Mouse (Mus musculus) central nervous system, embryonic 11.5 days (tissue): ENCODE data around the gene Cpsf4. TPM values are rescaled to one million over a fixed set of nuclear protein-coding genes. Genes with fewer than 3 reads are reported as not detected.

Experiments used
- polyA plus RNA-seq: library from polyadenylated mRNA; depleted of rRNA; stranded (reverse); fragments of >200 nt; gene quantifications from 2 replicates; pipeline ENCODE4 v1.2.3, GENCODE M21; 2012; rRNA removed

The Cpsf4 gene
- polyA plus RNA-seq: 73.0 and 79.8 TPM in 2 replicates

DNA sequence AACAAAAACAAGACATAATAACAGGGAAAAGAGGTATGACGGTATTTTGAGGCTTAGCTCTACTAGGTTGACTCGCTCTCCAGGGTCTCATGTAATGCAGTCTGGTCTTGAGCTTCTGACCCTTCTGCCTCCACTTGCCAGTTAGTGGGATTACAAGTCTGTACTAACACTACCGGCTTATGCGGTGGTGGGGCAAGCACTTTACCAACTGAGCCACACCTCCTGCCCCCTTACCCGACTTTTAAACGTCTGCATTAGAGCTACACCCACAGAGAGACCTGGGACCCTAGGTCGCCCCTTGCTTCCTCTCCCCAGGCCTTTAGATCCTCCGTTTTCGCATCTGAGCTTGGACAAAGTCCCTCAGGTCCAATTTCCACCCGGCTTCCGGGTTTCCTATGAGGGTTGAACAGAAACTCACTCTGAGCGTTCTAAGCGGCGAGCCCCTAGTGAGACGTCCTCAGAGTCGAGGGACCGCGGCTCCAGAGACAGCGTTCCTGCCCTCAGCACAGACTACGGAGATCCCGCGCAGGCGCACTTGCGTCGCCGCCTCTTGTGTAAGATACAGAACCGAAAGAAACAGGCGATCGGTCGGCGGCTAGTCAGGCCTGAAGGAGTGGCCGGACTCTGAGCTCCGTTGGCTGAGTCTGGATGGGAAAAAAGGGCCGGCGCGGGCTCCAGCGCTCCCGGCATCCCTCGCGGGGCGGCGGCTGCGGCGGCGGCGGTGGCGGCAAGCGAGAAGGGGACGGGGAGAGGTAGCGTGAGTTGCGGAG, at the start of gene Cpsf4, which contains the start of gene Ptcd1:
Cpsf4 (plus strand) TSS at position 678 of the 770 bp plus-strand sequence.
Ptcd1 (minus strand) TSS at position 573 of the 770 bp plus-strand sequence.

GRCm38 (mm10) chr5:145139571-145140519, 27.2 kb upstream of the Cpsf4 start, which contains the start of the genes Pdap1 and Bud31:
Gene Pdap1, minus strand, starts transcription at chr5:145140238.
Gene Bud31, plus strand, starts transcription at chr5:145140362.

DNA sequence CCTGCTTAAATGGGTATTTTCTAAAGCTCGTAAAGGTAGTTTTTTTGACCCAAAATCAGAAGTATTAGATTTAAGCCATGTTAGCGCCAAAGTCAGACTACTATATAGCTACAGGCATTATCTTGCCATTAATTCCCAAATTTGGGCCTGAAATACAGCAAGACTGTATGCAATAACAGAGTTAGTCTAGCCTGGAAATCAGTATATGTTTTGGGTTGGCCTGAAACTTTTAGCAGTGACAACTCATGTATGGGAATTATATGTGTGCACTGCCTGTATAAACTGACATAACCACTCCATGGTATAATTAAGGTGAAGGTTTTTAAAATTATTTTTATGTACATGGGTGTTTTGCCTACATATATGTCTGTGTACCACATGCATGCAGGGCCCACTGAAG, 24.9 kb downstream of the Cpsf4 start, which contains the start of gene Atp5j2:
Atp5j2 (minus strand) TSS at position 101 of the 400 bp plus-strand sequence.

DNA sequence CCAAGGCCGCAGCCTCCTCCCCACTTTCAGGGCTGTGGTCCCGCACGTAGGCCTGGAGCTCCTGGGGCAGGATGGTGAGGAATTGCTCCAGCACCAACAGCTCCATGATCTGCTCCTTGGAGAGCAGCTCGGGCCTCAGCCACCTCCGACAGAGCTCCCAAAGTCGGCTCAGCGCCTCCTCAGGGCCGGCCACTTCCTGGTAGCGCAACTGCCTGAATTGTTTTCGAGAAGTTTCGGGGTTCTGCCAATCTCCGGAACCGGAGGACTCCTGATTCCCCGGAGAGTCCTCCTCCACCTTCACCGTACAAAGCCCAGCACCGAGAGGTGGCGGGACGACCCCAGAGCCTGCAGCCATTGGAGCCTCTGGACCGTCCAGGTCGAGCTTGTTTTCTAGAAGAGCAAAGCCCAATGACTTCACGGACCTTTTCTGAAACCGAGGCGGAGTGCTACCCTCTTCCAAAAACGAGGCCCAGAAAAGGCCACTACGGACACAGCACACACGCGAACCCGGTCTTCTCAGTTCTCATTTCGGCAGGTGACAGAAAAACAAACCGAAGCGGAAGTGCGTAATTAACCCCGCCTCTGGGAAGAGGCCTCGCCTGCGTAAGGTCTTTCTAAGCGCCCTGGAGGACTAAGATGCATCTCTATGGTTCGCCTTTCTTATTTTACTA, 34.4 kb downstream of the Cpsf4 start, which contains the start of gene Zkscan14:
Zkscan14 (minus strand) TSS at position 548 of the 671 bp plus-strand sequence.

DNA sequence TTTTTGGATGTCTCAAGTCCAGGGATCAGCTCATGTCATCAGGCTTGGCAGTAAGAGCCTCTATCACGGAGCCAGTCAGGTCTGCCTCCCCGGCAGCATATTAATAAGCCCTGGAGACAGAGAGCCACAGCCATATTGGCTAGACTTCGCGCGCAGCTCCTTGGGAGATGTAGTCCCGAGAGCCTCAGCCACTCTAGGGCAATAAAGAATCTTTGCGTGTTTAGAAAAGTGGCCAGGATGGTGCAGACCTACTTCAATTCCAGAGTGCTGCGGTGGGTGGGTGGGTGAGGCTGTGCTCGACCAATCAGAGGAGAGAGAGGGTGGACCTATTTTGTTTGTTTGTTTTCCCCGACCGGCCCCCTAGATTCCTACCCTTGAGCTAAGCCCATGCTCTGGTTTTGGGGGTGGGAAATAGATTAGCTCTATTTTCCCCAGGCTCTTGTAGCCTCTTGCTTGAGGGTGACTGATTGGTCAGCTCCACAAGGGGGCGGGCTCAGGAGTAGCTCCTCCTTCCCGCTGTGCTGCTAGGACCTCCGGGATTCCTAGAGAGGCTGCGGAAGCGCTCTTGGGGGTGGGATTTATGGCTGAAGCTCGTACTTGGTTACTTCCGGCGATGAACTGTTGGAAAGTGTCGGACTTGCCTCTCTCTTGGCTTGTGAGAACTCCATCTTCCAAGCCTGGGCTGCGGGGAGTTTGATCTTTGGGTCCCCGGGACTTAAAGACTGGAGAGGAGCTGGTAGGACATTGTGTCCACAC, 37.1 kb downstream of the Cpsf4 start, which contains the start of gene Zkscan5:
Zkscan5 (plus strand) TSS at position 627 of the 756 bp plus-strand sequence.

DNA sequence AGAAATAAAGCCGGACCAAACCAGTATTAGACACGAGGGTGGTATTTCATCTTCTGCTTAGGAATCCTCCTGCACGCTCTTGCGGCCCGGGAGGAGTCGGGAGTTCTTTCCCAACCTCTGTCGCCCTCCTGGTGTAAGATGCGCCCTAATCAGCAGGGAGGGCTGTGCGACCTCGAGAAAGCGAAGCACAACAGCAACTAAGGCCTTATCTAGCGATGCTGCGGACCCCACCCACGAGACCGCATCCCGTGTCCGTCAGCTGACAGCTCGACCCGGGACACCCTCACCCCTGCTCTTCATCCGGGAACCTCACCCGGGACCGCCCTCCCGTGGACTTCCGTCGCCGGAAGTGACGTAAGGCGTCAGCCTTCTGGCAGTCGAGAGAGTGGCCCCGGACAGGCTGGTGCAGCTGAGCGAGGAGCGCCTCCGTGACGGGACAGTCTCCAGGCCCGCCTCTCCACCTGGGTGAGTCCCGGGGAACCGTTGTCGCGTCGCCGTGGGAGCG, 64.4 kb downstream of the Cpsf4 start, which contains the start of gene Zfp655:
Zfp655 (plus strand) TSS at position 349 of the 505 bp plus-strand sequence.

Other genes starting within 250 kb of the Cpsf4 start
- 18.4 and 26.0 TPM in 2 replicates for gene Smurf1, start 201.4 kb upstream of the Cpsf4 start, polyA plus RNA-seq
- not detected in 2 replicates for gene Gm4871, start 134.5 kb upstream of the Cpsf4 start, polyA plus RNA-seq
- gene 1700018F24Rik, start 124.2 kb upstream of the Cpsf4 start, polyA plus RNA-seq: not detected in 2 replicates
- 112 and 159 TPM in 2 replicates for gene Arpc1a, start 83.4 kb upstream of the Cpsf4 start, polyA plus RNA-seq
- 0.05 TPM in 1 of 2 replicates, not detected in the other for gene Kpna7, start 83.2 kb upstream of the Cpsf4 start, polyA plus RNA-seq
- gene Arpc1b, start 53.0 kb upstream of the Cpsf4 start, polyA plus RNA-seq: 53.9 and 97.4 TPM in 2 replicates
- gene Pdap1, start 27.0 kb upstream of the Cpsf4 start, polyA plus RNA-seq: 156 and 235 TPM in 2 replicates
- gene Bud31, start 26.9 kb upstream of the Cpsf4 start, polyA plus RNA-seq: 194 and 448 TPM in 2 replicates
- gene Ptcd1, start 105 bp upstream of the Cpsf4 start, polyA plus RNA-seq: 11.6 and 14.5 TPM in 2 replicates
- 372 and 404 TPM in 2 replicates for gene Atp5j2, start 24.8 kb downstream of the Cpsf4 start, polyA plus RNA-seq
- 4.7 and 5.0 TPM in 2 replicates for gene Zkscan14, start 34.7 kb downstream of the Cpsf4 start, polyA plus RNA-seq
- gene Zkscan5, start 37.3 kb downstream of the Cpsf4 start, polyA plus RNA-seq: 9.9 and 13.2 TPM in 2 replicates
- gene Zfp655, start 64.5 kb downstream of the Cpsf4 start, polyA plus RNA-seq: 13.4 and 21.9 TPM in 2 replicates
- gene Zscan25, start 113.3 kb downstream of the Cpsf4 start, polyA plus RNA-seq: 14.8 and 17.6 TPM in 2 replicates
- not detected in 2 replicates for gene Cyp3a57, start 178.1 kb downstream of the Cpsf4 start, polyA plus RNA-seq